Mouse (Mus musculus) urinary bladder, adult 2 months (tissue): ENCODE measurements around the gene Adat3. TPM values are rescaled to one million over a fixed set of nuclear protein-coding genes. Genes with fewer than 3 reads are reported as not detected.
"Not testable (repeated sequence)": the region's sequence is repeated elsewhere in the genome, so short reads cannot be mapped to it uniquely, and the experiment has no call there.

Source experiments
- DNase-seq: peaks from one replicate; pipeline ENCODE4 v3.0.0; 2022; ENCODE audit warnings: low spot score
- polyA plus RNA-seq: library from polyadenylated mRNA; depleted of rRNA; stranded (reverse); fragments of >200 nt; gene quantifications from 2 replicates; pipeline ENCODE4 v1.2.3, GENCODE M21; 2012

The Adat3 gene
- polyA plus RNA-seq, 1 experiment, result 4.3 TPM

GRCm38 (mm10) chr10:80610116-80610785 lies 7.6 kb downstream of the Adat3 start:
- no peak for DNase-seq

GRCm38 (mm10) chr10:80611024-80611423 lies 8.3 kb downstream of the Adat3 start:
- no peak for DNase-seq

- no peak for DNase-seq
Measured at GRCm38 (mm10) chr10:80611905-80612304, 9.2 kb downstream of the Adat3 start.

- no peak for DNase-seq
Measured at GRCm38 (mm10) chr10:80613821-80614220, 11.1 kb downstream of the Adat3 start.

GRCm38 (mm10) chr10:80614351-80614750 lies 11.7 kb downstream of the Adat3 start:
- DNase-seq, result no peak

- DNase-seq, result no peak
Measured at GRCm38 (mm10) chr10:80618181-80618580, 15.5 kb downstream of the Adat3 start.

- DNase-seq, result no peak
Measured at GRCm38 (mm10) chr10:80619465-80620244, 17.0 kb downstream of the Adat3 start.

- DNase-seq, result no peak
Measured at GRCm38 (mm10) chr10:80620365-80620764, 17.7 kb downstream of the Adat3 start.

GRCm38 (mm10) chr10:80620796-80621689 lies 18.4 kb downstream of the Adat3 start:
- no peak for DNase-seq

- no peak for DNase-seq
Measured at GRCm38 (mm10) chr10:80621690-80621939, 18.9 kb downstream of the Adat3 start.

- peak; percentile 98 for DNase-seq
Measured at GRCm38 (mm10) chr10:80621940-80622660, 19.4 kb downstream of the Adat3 start.

GRCm38 (mm10) chr10:80622661-80623456 lies 20.2 kb downstream of the Adat3 start, which contains the start of gene Csnk1g2:
Gene Csnk1g2, plus strand, starts transcription at chr10:80622838.
- peak; percentile 96 for DNase-seq

GRCm38 (mm10) chr10:80623457-80624191 lies 20.9 kb downstream of the Adat3 start:
- no peak for DNase-seq

- no peak for DNase-seq
Measured at GRCm38 (mm10) chr10:80625764-80626163, 23.1 kb downstream of the Adat3 start.

- DNase-seq, result no peak
Measured at GRCm38 (mm10) chr10:80627685-80628084, 25.0 kb downstream of the Adat3 start.

- no peak for DNase-seq
Measured at GRCm38 (mm10) chr10:80628925-80629324, 26.2 kb downstream of the Adat3 start.

- no peak for DNase-seq
Measured at GRCm38 (mm10) chr10:80635345-80635744, 32.7 kb downstream of the Adat3 start.

- DNase-seq, result no peak
Measured at GRCm38 (mm10) chr10:80646936-80647335, 44.3 kb downstream of the Adat3 start.

- not testable (repeated sequence) for DNase-seq
Measured at GRCm38 (mm10) chr10:80649910-80650309, 47.2 kb downstream of the Adat3 start.

- DNase-seq, result no peak
Measured at GRCm38 (mm10) chr10:80650392-80650791, 47.7 kb downstream of the Adat3 start.
